Mouse (Mus musculus) layer of hippocampus, adult 2 months (tissue): Measurements from ENCODE around the gene D330020A13Rik. TPM values are rescaled to one million over a fixed set of nuclear protein-coding genes. Genes with fewer than 3 reads are reported as not detected.
A peak's percentile ranks its signal among the peaks of the same experiment; 100 is the strongest.
"Not testable (repeated sequence)": the region's sequence is repeated elsewhere in the genome, so short reads cannot be mapped to it uniquely, and the experiment has no call there.

ENCODE experiments used
- DNase-seq, 2 experiments: peaks; one replicate each; pipeline ENCODE4 v3.0.0; 2022; ENCODE audit warnings: low spot score in 2 of 2
- H3K27ac ChIP-seq: fragments of 200-600 bp; 2 replicates; pipeline ENCODE4 v1.8.1; 2022
- H3K4me3 ChIP-seq: fragments of 200-600 bp; 2 replicates; pipeline ENCODE4 v1.8.1; 2022; ENCODE audit warnings: mild to moderate bottlenecking
- CTCF ChIP-seq: fragments of 200-600 bp; conservative IDR thresholded peaks from 2 replicates; pipeline ENCODE4 v1.8.1; 2022; ENCODE audit warnings: antibody characterized with exemption, mild to moderate bottlenecking, moderate library complexity
- total RNA-seq, 2 experiments: library from RNA; stranded (reverse); gene quantifications; 2 replicates each; pipeline ENCODE4 v1.2.3; 2021

D330020A13Rik gene
- total RNA-seq, 2 experiments from 2014 or later, result not detected

- no peak overlapping the region for H3K27ac ChIP-seq
- no peak for DNase-seq
- no peak overlapping the region for H3K4me3 ChIP-seq
- no peak for TF ChIP-seq CTCF
These were observed 19.3 kb upstream of the D330020A13Rik start for GRCm38 (mm10) chr6:120274887-120275286.

DNA sequence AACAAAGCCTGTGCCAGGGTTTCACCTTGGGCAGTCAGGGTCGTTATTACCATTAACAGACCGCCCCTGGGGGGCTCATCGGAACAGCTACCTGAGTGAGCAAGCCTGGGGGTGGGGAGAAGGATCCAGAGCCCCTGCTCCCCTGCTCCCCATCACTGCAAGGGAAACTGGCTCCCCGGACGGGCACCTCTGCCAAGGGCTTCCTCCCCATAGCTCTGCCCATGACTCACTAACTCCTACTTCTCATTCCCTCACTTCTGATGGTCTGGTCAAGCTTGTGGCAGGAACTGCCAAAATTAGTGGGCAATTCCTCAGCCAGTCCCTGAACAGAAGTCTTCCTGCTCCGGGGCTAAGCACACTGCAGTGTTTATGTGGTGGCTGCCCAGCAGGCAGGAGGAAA, 18.9 kb upstream of the D330020A13Rik start:
- Histone ChIP-seq H3K27ac (no peak overlapping the region), H3K4me3 (no peak overlapping the region)
- no peak for TF ChIP-seq CTCF
- DNase-seq, result no peak

DNA sequence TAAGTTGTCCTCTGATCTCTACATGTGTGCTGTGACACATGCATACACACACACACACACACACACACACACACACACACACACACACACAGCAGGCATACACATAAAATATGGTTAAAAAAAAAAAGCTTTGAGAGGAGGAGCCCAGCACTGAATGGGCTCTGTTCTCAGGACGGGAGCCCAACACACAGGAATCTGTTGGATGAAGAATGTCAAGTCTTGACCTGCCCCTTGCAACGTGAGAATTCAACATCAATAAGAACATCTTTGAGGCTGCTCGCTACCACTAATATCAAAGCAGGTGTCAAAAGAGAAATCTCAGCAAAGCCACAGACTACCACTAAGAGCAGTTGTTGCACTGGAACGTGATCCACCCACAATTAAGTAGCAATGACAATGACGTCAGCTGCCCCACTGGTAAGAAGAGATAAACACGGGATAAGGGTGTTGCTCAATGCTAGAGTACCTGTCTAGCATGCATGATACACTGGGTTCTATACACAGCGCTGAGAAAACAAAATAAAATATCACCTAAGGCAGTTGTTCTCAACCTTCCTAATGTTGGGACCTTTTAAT, 17.2 kb upstream of the D330020A13Rik start:
- H3K27ac ChIP-seq, result no peak overlapping the region
- DNase-seq, result no peak
- H3K4me3 ChIP-seq, result no peak overlapping the region
- no peak for TF ChIP-seq CTCF

GRCm38 (mm10) chr6:120287279-120287678, 6.9 kb upstream of the D330020A13Rik start:
- no peak overlapping the region for H3K27ac ChIP-seq
- no peak for TF ChIP-seq CTCF
- H3K4me3 ChIP-seq, result no peak overlapping the region
- no peak for DNase-seq

- no peak for DNase-seq
- Histone ChIP-seq H3K4me3 (no peak overlapping the region), H3K27ac (no peak overlapping the region)
- TF ChIP-seq CTCF, result no peak
These were observed 5.6 kb upstream of the D330020A13Rik start for GRCm38 (mm10) chr6:120288541-120288940.

GRCm38 (mm10) chr6:120289430-120289829, 4.7 kb upstream of the D330020A13Rik start:
- no peak overlapping the region for H3K4me3 ChIP-seq
- no peak for TF ChIP-seq CTCF
- no peak overlapping the region for H3K27ac ChIP-seq
- no peak for DNase-seq

DNA sequence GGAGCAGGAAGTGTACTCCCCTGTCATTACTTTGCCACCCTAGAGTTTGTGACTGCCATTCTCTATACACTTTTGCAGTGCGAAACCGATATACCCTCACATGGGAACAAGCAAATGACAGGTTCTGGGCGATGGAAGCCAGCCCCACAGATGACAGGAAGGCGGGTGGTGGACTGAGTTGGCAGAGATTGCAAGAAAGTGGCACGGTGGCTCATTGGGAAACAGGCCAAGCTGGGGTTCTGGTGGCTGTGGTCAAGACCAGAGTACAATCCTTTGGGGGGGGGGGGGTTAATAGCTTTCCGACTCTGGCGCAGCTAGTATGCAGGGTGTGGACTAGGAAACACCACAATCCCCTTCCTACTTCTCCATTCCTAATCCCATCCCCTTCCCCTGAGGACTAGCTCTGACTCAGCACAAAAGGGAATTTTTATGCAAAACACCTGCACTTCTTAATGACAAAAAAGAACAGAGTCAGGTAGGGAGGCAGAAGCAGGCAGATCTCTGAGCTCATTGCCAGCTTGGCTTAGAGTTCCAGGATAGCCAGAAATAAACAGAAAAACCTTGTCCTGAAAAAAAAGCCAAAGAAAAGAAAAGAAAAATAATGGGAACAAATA, 2.7 kb upstream of the D330020A13Rik start:
- Histone ChIP-seq H3K27ac (no peak overlapping the region), H3K4me3 (no peak overlapping the region)
- DNase-seq, result no peak
- no peak for TF ChIP-seq CTCF

GRCm38 (mm10) chr6:120294785-120295133, 595 bp downstream of the D330020A13Rik start:
- Histone ChIP-seq H3K4me3 (peak overlapping the region; percentile 71), H3K27ac (peak overlapping the region; percentile 41; the same call in 1 of the 2 replicates)
- TF ChIP-seq CTCF, result no peak
- peak in 1 of 2 experiments; percentile 37 for DNase-seq

GRCm38 (mm10) chr6:120296589-120296988, 2.4 kb downstream of the D330020A13Rik start:
- not testable (repeated sequence) for H3K27ac ChIP-seq, DNase-seq, H3K4me3 ChIP-seq
- peak; percentile 66 for TF ChIP-seq CTCF

GRCm38 (mm10) chr6:120301137-120301536, 7.0 kb downstream of the D330020A13Rik start:
- Histone ChIP-seq H3K4me3 (no peak overlapping the region), H3K27ac (no peak overlapping the region)
- TF ChIP-seq CTCF, result peak; percentile 79

DNA sequence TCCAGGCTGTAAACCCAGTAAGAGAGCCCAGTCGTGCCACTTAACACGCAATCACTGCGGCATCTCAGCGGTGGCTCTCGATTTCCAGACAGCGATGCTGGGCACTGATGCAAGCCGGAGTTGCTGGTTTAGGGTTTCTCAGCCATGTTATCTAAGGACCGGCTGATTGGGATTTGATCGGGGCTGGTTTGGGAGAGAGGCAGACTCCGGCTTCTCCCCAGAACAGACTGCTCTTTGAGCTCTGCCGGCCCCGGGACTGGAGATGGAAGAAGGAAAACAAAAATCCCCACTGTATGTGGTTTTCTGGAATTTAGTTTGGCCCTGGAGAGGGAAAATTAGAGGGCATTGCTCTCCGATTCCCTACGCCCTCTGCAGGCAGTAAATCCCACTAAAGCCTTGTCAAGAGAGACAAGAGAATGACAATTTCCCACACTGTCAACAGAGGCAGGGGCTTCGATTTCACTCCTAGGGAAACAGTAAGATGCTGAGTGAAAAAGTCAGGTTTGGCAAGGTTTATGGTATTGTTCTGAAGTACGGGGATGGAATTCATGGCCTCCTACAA, 8.7 kb downstream of the D330020A13Rik start:
- H3K4me3 ChIP-seq, result peak overlapping the region; percentile 13; the same call in 1 of the 2 replicates
- DNase-seq, result peak in 1 of 2 experiments; percentile 28
- no peak overlapping the region for H3K27ac ChIP-seq
- TF ChIP-seq CTCF, result peak; percentile 76

More at GRCm38 (mm10) chr6:120301137-120301536, 7.0 kb downstream of the D330020A13Rik start:
- DNase-seq, result peak; percentile 47 to 55

DNA sequence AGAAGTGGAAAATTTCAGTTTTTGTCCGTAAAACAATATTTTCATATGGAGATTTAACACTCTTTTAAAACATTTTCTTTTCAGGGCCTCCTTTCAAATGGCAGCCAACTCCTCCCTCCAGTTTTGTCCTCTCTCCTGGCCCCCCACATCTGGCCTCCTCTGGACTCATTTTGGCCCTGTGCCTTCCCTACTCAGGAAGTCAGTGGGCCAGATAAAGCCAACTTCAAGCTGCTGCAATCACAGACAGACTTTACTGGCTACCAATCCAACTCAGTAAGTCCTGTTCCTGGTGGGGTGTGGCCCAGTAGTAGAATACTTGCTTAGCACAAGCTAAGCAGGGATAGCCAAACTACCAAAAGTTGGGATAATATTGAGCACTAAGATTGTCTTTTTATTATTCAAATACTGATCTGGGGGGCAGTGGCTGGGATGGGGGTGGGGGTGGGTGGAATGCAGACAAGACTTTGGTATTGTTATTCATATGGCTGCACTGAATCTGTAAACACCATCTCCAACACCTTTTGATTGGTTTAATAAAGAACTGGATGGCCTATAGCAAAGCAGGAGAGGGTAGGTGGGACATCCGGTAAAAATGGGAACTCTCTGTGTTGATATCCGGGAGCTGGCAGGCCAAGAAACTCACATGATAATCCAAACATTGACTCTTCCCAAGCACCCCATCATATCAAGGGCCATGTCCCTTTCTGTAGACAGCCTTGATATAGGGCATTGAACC, 12.9 kb downstream of the D330020A13Rik start:
- no peak for DNase-seq
- Histone ChIP-seq H3K4me3 (no peak overlapping the region), H3K27ac (no peak overlapping the region)
- no peak for TF ChIP-seq CTCF

GRCm38 (mm10) chr6:120309338-120309737, 15.2 kb downstream of the D330020A13Rik start:
- TF ChIP-seq CTCF, result no peak
- Histone ChIP-seq H3K4me3 (no peak overlapping the region), H3K27ac (no peak overlapping the region)
- no peak for DNase-seq
